ENCODE assay signal across 26 mouse cellular contexts in the genomic region with DNA sequence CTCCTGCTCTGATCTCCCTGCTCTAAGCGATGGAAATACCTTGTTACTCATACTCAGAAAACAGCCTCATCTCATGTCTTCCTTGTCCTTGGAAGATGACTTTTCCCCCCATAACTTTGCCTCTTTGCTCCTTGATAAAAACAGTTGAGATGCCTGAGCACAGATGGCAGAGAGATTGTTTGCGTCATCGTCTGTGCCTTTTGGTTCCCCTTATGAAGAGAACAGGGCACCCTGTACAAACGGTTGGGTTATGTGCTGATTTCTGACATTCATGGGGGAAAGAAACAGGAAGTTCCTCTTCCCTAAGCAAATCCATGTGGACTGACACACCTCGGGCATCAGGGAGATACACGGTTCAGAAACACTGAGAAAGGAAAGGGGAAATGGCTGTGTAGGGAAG.
DNase-seq lines count a peak whose midpoint lies in the region; ATAC-seq and TF ChIP-seq lines count a peak whose summit lies in the region.
"Had no signal": no experiment of that assay in that cellular context is flagged by ENCODE, and none has a peak within 500 bp of the region (broad histone marks: within the 10 kb centered on the region; RNA-seq: fewer than 3 reads in every experiment).

No protein-coding gene starts in this region.

- no peak for TF ChIP-seq POLR2A in ES-Bruce4 (IDR thresholded peaks at IDR 0.05; ENCODE audit: insufficient read depth, low read length)
- TF ChIP-seq POLR2A in MEL (IDR thresholded peaks at IDR 0.05; ENCODE audit: control insufficient read depth in 1 of 2, insufficient read depth in 1 of 2, low read depth in 1 of 2, low read length in 2 of 2, poor library complexity in 1 of 2) = no peak

- H3K79me2 ChIP-seq in MEL (ENCODE audit: control insufficient read depth, insufficient read depth, low read length, poor library complexity) = no peaks in the 10 kb centered on the region

- TF ChIP-seq EP300 in ES-Bruce4 (IDR thresholded peaks at IDR 0.05; ENCODE audit: insufficient read depth, low read depth, low read length) = no peak
- 0 out of 4 replicates have a peak, but pooled peaks of 1 of the 2 experiments have one; percentile 8 for TF ChIP-seq EP300 in MEL (IDR thresholded peaks at IDR 0.05; ENCODE audit: low read depth in 1 of 2, low read length in 2 of 2)

- DNase-seq in liver, embryonic 13.5 days = no peak
- DNase-seq in liver, embryonic 11.5 days (ENCODE audit: low spot score) = no peak
- DNase-seq in MEL (ENCODE audit: low read depth, low spot score) = peak; percentile 40
- DNase-seq in adrenal gland, postnatal 4 days (ENCODE audit: low spot score in 2 of 2) = no peak
- DNase-seq in cerebellum, postnatal 25 days = no peak
- DNase-seq: adrenal gland, postnatal 25 days; cerebellum, adult 11-12 months; cerebellum, postnatal 10 days; embryo, embryonic 11 days; kidney, adult 8-10 months; kidney, postnatal 10 days; lung, postnatal 4 days; retina, postnatal 1 day; right cerebral cortex, postnatal 25 days; thymus, postnatal 25 days had no signal

- peaks cover 65% of the 10 kb centered on the region for H3K4me1 ChIP-seq in liver, embryonic 13.5 days (replicated peaks)
- H3K4me1 ChIP-seq in liver, embryonic 11.5 days (replicated peaks; ENCODE audit: control insufficient read depth, insufficient read depth, low read length) = peaks cover 40% of the 10 kb centered on the region
- H3K4me1 ChIP-seq in ES-Bruce4 (ENCODE audit: control insufficient read depth, insufficient read depth, low read length) (peaks cover 3% of the 10 kb centered on the region), MEL (ENCODE audit: control insufficient read depth in 1 of 2, insufficient read depth in 2 of 2, low read length in 2 of 2) (peaks cover 31 to 41% of the 10 kb centered on the region in 2 experiments)

- no peak overlapping the region for H3K4me3 ChIP-seq in liver, embryonic 13.5 days (replicated peaks)
- H3K4me3 ChIP-seq in liver, embryonic 11.5 days (ENCODE audit: low read depth, low read length) = no peak overlapping the region
- H3K4me3 ChIP-seq in ES-Bruce4 (ENCODE audit: low read depth, low read length) (no peak overlapping the region), MEL (ENCODE audit: control insufficient read depth in 1 of 2, insufficient read depth in 1 of 2, low read depth in 2 of 2, low read length in 2 of 2) (0 out of 4 replicates have a peak overlapping the region, but pooled peaks of 1 of the 2 experiments have one; percentile 27)
- H3K4me3 ChIP-seq: embryonic facial prominence, embryonic 13.5 days; erythroblast, embryonic 14.5 days; forebrain, embryonic 12.5 days; hindbrain, embryonic 15.5 days; left cerebral cortex, adult 2 months; midbrain, embryonic 10.5 days; myocyte; neural tube, embryonic 13.5 days had no signal

- no peak for TF ChIP-seq RAD21 in MEL (IDR thresholded peaks at IDR 0.05; ENCODE audit: low read depth, low read length)

- 0 out of 2 replicates have a peak overlapping the region, but pooled peaks have one; percentile 34 for H3K9ac ChIP-seq in liver, embryonic 13.5 days
- H3K9ac ChIP-seq in liver, embryonic 11.5 days (ENCODE audit: low read depth, low read length) = no peak overlapping the region
- H3K9ac ChIP-seq in ES-Bruce4 (ENCODE audit: low read depth, poor library complexity, severe bottlenecking) (no peak overlapping the region), MEL (ENCODE audit: control insufficient read depth, low read depth, low read length, poor library complexity, severe bottlenecking) (0 out of 2 replicates have a peak overlapping the region, but pooled peaks have one; percentile 1)
- H3K9ac ChIP-seq: embryonic facial prominence, embryonic 13.5 days; forebrain, embryonic 12.5 days; hindbrain, embryonic 15.5 days; neural tube, embryonic 13.5 days had no signal

- no peaks in the 10 kb centered on the region for H3K36me3 ChIP-seq in liver, embryonic 13.5 days
- no peaks in the 10 kb centered on the region for H3K36me3 ChIP-seq in liver, embryonic 11.5 days (ENCODE audit: control insufficient read depth, insufficient read depth, low read length)
- H3K36me3 ChIP-seq in ES-Bruce4 (ENCODE audit: control insufficient read depth, insufficient read depth, low read length, poor library complexity, severe bottlenecking) = no peaks in the 10 kb centered on the region
- H3K36me3 ChIP-seq in MEL (ENCODE audit: control insufficient read depth in 1 of 2, insufficient read depth in 2 of 2, low read length in 2 of 2) = peaks cover 0 to 46% of the 10 kb centered on the region in 2 experiments; a peak in 2 of 4 replicates
- H3K36me3 ChIP-seq: embryonic facial prominence, embryonic 13.5 days; forebrain, embryonic 12.5 days; hindbrain, embryonic 15.5 days; midbrain, embryonic 10.5 days; neural tube, embryonic 13.5 days had no signal

- H3K27me3 ChIP-seq in liver, embryonic 13.5 days = no peaks in the 10 kb centered on the region
- H3K27me3 ChIP-seq in liver, embryonic 11.5 days (replicated peaks; ENCODE audit: control insufficient read depth, insufficient read depth, low read length) = no peaks in the 10 kb centered on the region
- no peaks in the 10 kb centered on the region for H3K27me3 ChIP-seq in ES-Bruce4 (ENCODE audit: control insufficient read depth, insufficient read depth, low read length, poor library complexity, severe bottlenecking)
- H3K27me3 ChIP-seq in MEL (ENCODE audit: control insufficient read depth in 1 of 2, insufficient read depth in 2 of 2, low read length in 2 of 2) = no peaks in the 10 kb centered on the region
- H3K27me3 ChIP-seq: forebrain, embryonic 12.5 days; hindbrain, embryonic 15.5 days; neural tube, embryonic 13.5 days had no signal

- WGBS in liver, embryonic 13.5 days (ENCODE audit: insufficient replicate concordance) = 29% methylated on average over 6 of the region's 6 CpGs
- 46% methylated on average over 6 of the region's 6 CpGs for WGBS in liver, embryonic 11.5 days

- no peak for ATAC-seq in liver, embryonic 13.5 days (ENCODE audit: low read depth)
- no peak for ATAC-seq in liver, embryonic 11.5 days (replicated peaks; ENCODE audit: low FRiP score)
- ATAC-seq in megakaryocyte progenitor cell, adult 5-6 weeks (replicated peaks; ENCODE audit: poor library complexity) = peak; percentile 53
- ATAC-seq: midbrain, embryonic 16.5 days had no signal

- TF ChIP-seq CTCF in ES-Bruce4 (IDR thresholded peaks at IDR 0.05; ENCODE audit: low read depth, low read length) = no peak
- TF ChIP-seq CTCF in MEL (IDR thresholded peaks at IDR 0.05 in 2 of 3, conservative IDR thresholded peaks at IDR 0.05 in 1 of 3; ENCODE audit: control insufficient read depth in 1 of 3, insufficient read depth in 1 of 3, low read depth in 2 of 3, low read length in 3 of 3, poor library complexity in 1 of 3, severe bottlenecking in 1 of 3) = no peak

- peak overlapping the region; percentile 60 for H3K27ac ChIP-seq in liver, embryonic 13.5 days
- H3K27ac ChIP-seq in liver, embryonic 11.5 days (ENCODE audit: low read depth, low read length) = no peak overlapping the region; the same call in 1 of the 2 replicates
- H3K27ac ChIP-seq in ES-Bruce4 (ENCODE audit: insufficient read depth, low read length) = peak overlapping the region; percentile 8; the same call in 1 of the 2 replicates
- H3K27ac ChIP-seq in MEL (ENCODE audit: control insufficient read depth, low read depth, low read length) = peak overlapping the region; percentile 5; the same call in 1 of the 2 replicates
- H3K27ac ChIP-seq: embryonic facial prominence, embryonic 13.5 days; forebrain, embryonic 12.5 days; hindbrain, embryonic 15.5 days; left cerebral cortex, adult 2 months; midbrain, embryonic 10.5 days; neural tube, embryonic 13.5 days had no signal

- H3K9me3 ChIP-seq in liver, embryonic 13.5 days (replicated peaks) = no peaks in the 10 kb centered on the region
- H3K9me3 ChIP-seq in liver, embryonic 11.5 days (ENCODE audit: control insufficient read depth, low read length) = no peaks in the 10 kb centered on the region
- H3K9me3 ChIP-seq in ES-Bruce4 (replicated peaks; ENCODE audit: control insufficient read depth, insufficient read depth, low read length, poor library complexity, severe bottlenecking) (no peaks in the 10 kb centered on the region), MEL (replicated peaks; ENCODE audit: insufficient read depth, low read length) (no peaks in the 10 kb centered on the region)
- H3K9me3 ChIP-seq: embryonic facial prominence, embryonic 13.5 days; forebrain, embryonic 12.5 days; hindbrain, embryonic 15.5 days; midbrain, embryonic 10.5 days; neural tube, embryonic 13.5 days had no signal

- no peak overlapping the region for H3K4me2 ChIP-seq in liver, embryonic 13.5 days
- no peak overlapping the region for H3K4me2 ChIP-seq in liver, embryonic 11.5 days
- H3K4me2 ChIP-seq: embryonic facial prominence, embryonic 13.5 days; forebrain, embryonic 12.5 days; hindbrain, embryonic 15.5 days; neural tube, embryonic 13.5 days had no signal

TF ChIP-seq in MEL, 35 proteins besides CTCF, POLR2A, EP300 and RAD21:
- TF ChIP-seq GATA1 (IDR thresholded peaks at IDR 0.05; ENCODE audit: low read depth, low read length) (0 out of 2 replicates have a peak, but pooled peaks have one; percentile 30), CHD2 (IDR thresholded peaks at IDR 0.05; ENCODE audit: low read length) (no peak), GABPA (IDR thresholded peaks at IDR 0.05; ENCODE audit: low read depth, low read length) (no peak), UBTF (IDR thresholded peaks at IDR 0.05; ENCODE audit: borderline replicate concordance, insufficient read depth, low read depth, low read length) (no peak), MAZ (IDR thresholded peaks at IDR 0.05; ENCODE audit: low read depth, low read length) (no peak), USF2 (IDR thresholded peaks at IDR 0.05; ENCODE audit: borderline replicate concordance in 1 of 2, insufficient read depth in 1 of 2, low read depth in 1 of 2, low read length in 2 of 2) (no peak), RCOR1 (IDR thresholded peaks at IDR 0.05; ENCODE audit: low read depth, low read length) (0 out of 2 replicates have a peak, but pooled peaks have one; percentile 16), MXI1 (IDR thresholded peaks at IDR 0.05; ENCODE audit: low read depth, low read length) (no peak), TAL1 (IDR thresholded peaks at IDR 0.05; ENCODE audit: low read length) (no peak), MAX (IDR thresholded peaks at IDR 0.05; ENCODE audit: low read length) (no peak)

Comparison
In these comparisons a context has a peak if more than half of its experiments do, and no peak if none do; other contexts are left out.
1. H3K9ac ChIP-seq: peak in liver, embryonic 13.5 days (single experiment) and MEL (single experiment); none in liver, embryonic 11.5 days (single experiment) and ES-Bruce4 (single experiment).